Mouse (Mus musculus) heart, adult 2 months (tissue): ENCODE measurements around the gene Actb.

Source experiments
- CTCF ChIP-seq: fragments of 200-600 bp; IDR thresholded peaks from 2 replicates; pipeline ENCODE4 v1.8.1; 2022; ENCODE audit warnings: antibody characterized with exemption, mild to moderate bottlenecking, moderate library complexity
- EP300 ChIP-seq: fragments of 200-500 bp; IDR thresholded peaks from 2 replicates; pipeline ENCODE4 v1.6.1; 2011; ENCODE audit warnings: low read depth, low read length, control low read depth; ENCODE audit not compliant: insufficient read depth

DNA sequence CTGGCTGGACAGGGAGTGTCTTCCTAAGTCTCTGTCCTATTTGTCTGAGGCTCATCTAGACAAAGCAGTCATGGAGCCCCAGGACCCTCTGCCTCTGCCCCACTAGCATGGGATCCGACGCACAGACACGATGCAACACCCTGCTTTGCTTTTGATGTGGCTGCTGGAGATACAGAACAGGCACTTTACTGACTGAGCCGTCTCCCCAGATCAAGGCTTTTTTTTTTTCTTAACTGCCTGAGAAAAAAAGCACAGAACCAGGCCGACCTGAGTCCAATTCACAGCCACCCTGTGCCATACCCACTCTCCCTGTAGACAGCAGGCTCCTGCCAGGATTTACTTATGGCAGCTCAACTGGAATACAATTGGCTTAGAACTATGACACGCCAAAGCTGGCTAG is 15.2 kb downstream of the Actb start:
- TF ChIP-seq CTCF (no peak), EP300 (no peak)
